Mouse (Mus musculus) c-Kit-positive CD71-positive TER-119-positive erythroid progenitor cells, embryonic 14.5 days (primary cell): Measurements from ENCODE around the gene Olfr1006.
"Not testable (repeated sequence)": the region's sequence is repeated elsewhere in the genome, so short reads cannot be mapped to it uniquely, and the experiment has no call there.

Experiments used
- DNase-seq: peaks from one replicate; pipeline ENCODE4 v3.0.0-alpha.2; 2013; ENCODE audit warnings: low spot score

Olfr1006 gene

GRCm38 (mm10) chr2:85678667-85679066 is at the start of gene Olfr1006:
Gene Olfr1006, minus strand, starts transcription at chr2:85678767.
- DNase-seq, result no peak

DNA sequence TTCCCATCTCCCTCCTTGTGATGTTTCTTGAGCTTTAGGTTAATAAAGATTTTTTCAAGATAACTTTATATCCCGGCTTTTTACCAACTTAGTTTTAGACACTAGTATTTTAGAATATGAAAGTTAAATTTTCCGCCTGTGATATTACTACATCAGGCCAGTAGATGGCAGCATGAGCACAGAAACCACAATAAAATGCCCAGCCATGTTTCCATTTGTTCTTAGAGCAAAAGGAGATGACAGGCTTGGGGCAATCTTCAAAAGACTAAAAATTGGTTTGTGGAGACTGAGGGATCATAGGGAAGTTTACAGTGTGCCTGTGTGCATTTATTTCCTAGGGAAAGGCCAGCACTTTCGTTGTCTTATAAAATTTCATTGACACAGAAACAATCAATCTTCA is 47.2 kb upstream of the Olfr1006 start:
- no peak for DNase-seq

- no peak for DNase-seq
Observed at GRCm38 (mm10) chr2:85715119-85715518, 36.6 kb upstream of the Olfr1006 start, which contains the start of gene Olfr1009. Gene Olfr1009, plus strand, starts transcription at chr2:85715419.

GRCm38 (mm10) chr2:85711159-85711558 is 32.6 kb upstream of the Olfr1006 start:
- DNase-seq, result no peak

- DNase-seq, result not testable (repeated sequence)
Observed at GRCm38 (mm10) chr2:85710680-85711079, 32.1 kb upstream of the Olfr1006 start.

DNA sequence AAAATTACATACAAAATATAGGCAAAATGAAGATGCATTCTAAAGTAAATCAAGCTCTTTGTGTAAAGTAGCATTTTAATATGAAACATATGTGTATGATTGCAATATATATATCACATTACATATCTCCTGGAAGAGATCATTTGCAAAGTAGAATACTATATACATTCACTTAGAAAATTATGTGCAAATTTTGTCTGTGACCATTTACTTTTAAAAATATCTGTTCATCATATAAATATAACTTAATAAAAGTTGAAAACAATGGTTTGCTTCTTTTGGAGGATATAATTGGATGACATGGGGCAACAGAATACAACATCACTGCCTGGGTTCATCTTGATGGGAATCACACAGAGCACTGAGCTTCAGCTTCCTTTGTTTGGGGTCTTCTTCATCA is 10.6 kb upstream of the Olfr1006 start, which contains the start of gene Olfr1008:
Gene Olfr1008 (plus strand): TSS at position 301 of the 400 bp plus-strand sequence.
- DNase-seq, result no peak

DNA sequence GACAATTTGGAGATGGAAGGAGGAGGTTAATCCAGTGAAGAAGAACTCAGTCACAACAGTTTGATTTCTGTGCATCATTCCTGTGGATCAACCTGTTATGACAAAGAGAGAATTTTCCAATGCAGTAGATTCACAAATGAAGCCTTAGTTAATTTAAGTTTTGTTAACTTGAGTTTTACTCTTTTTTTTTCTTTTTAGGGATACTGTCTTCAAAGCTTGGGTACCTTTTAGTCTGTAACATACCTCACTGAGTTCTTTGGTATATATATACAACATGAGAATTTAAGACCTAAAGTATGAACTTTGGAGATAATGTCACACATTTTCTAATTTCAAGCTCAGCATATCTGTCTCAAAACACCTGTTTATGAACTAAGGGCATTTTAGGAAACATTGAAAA is 14.2 kb downstream of the Olfr1006 start, which contains the start of gene Olfr154:
Gene Olfr154 (minus strand): TSS at position 101 of the 400 bp plus-strand sequence.
- not testable (repeated sequence) for DNase-seq

DNA sequence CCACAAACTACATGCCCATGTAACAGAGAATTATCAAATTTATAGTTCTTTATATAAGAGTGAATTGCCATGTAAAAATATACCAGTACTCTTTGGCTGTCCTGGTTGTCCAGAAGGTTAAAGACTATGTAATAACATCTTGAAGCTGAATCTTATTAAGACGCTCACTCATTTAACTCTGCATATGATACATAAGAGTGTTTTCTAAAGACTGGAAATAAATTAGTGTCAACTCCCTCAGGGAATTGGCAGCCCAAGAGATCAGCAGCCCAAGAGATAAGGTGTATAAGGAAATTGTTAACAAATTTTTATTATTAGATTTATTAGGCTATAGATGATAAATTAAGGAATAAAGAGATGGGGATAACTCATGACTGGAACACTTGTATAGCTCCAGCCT is 28.0 kb downstream of the Olfr1006 start, which contains the start of gene Olfr1002:
Gene Olfr1002 (minus strand): TSS at position 101 of the 400 bp plus-strand sequence.
- DNase-seq, result no peak
